Mouse (Mus musculus): Measurements from ENCODE around the gene Serpinb6a.

The Serpinb6a gene

GRCm38 (mm10) chr13:33921699-33922098 is 80.9 kb downstream of the Serpinb6a start:
- H3K4me1 ChIP-seq (replicated peaks; ENCODE audit: low read depth, low read length): peaks cover 30% of the 10 kb centered on the region
- H3K9me3 ChIP-seq (ENCODE audit: low read length): no peaks in the 10 kb centered on the region
- TF ChIP-seq POU5F1 (IDR thresholded peaks at IDR 0.05; ENCODE audit: borderline replicate concordance, low read length) (no peak), NANOG (IDR thresholded peaks at IDR 0.05; ENCODE audit: borderline replicate concordance, low read length) (no peak), CTCF (conservative IDR thresholded peaks at IDR 0.05; ENCODE audit: low read length) (no peak)
- no peaks in the 10 kb centered on the region for H3K27me3 ChIP-seq (ENCODE audit: insufficient read depth, low read length)
- peaks cover 60% of the 10 kb centered on the region for H3K36me3 ChIP-seq (ENCODE audit: insufficient read depth, low read length)
- peak overlapping the region; percentile 77 for H3K4me3 ChIP-seq (replicated peaks; ENCODE audit: low read length)

- Histone ChIP-seq H3K36me3 (ENCODE audit: insufficient read depth, low read length) (peaks cover 55% of the 10 kb centered on the region), H3K4me1 (replicated peaks; ENCODE audit: low read depth, low read length) (peaks cover 30% of the 10 kb centered on the region), H3K27me3 (ENCODE audit: insufficient read depth, low read length) (no peaks in the 10 kb centered on the region), H3K9me3 (ENCODE audit: low read length) (no peaks in the 10 kb centered on the region), H3K4me3 (replicated peaks; ENCODE audit: low read length) (peak overlapping the region; percentile 77)
- TF ChIP-seq NANOG (IDR thresholded peaks at IDR 0.05; ENCODE audit: borderline replicate concordance, low read length): peak; percentile 40; the same call in 1 of the 2 replicates
- TF ChIP-seq CTCF (conservative IDR thresholded peaks at IDR 0.05; ENCODE audit: low read length): no peak
- TF ChIP-seq POU5F1 (IDR thresholded peaks at IDR 0.05; ENCODE audit: borderline replicate concordance, low read length): 0 out of 2 replicates have a peak, but pooled peaks have one; percentile 11
Observed at GRCm38 (mm10) chr13:33921041-33921440, 81.6 kb downstream of the Serpinb6a start.

GRCm38 (mm10) chr13:33906821-33907220 is 95.8 kb downstream of the Serpinb6a start:
- H3K9me3 ChIP-seq (ENCODE audit: low read length): no peaks in the 10 kb centered on the region
- no peaks in the 10 kb centered on the region for H3K27me3 ChIP-seq (ENCODE audit: insufficient read depth, low read length)
- no peak overlapping the region for H3K4me3 ChIP-seq (replicated peaks; ENCODE audit: low read length)
- H3K4me1 ChIP-seq (replicated peaks; ENCODE audit: low read depth, low read length): peaks cover 39% of the 10 kb centered on the region
- TF ChIP-seq POU5F1 (IDR thresholded peaks at IDR 0.05; ENCODE audit: borderline replicate concordance, low read length): no peak
- no peak for TF ChIP-seq CTCF (conservative IDR thresholded peaks at IDR 0.05; ENCODE audit: low read length)
- TF ChIP-seq NANOG (IDR thresholded peaks at IDR 0.05; ENCODE audit: borderline replicate concordance, low read length): no peak
- H3K36me3 ChIP-seq (ENCODE audit: insufficient read depth, low read length): no peaks in the 10 kb centered on the region

- H3K4me3 ChIP-seq (replicated peaks; ENCODE audit: low read length): peak within 1 kb of the TSS; percentile 66
- peaks cover 39% of the 10 kb centered on the region for H3K4me1 ChIP-seq (replicated peaks; ENCODE audit: low read depth, low read length)
- no peaks in the 10 kb centered on the region for H3K27me3 ChIP-seq (ENCODE audit: insufficient read depth, low read length)
- TF ChIP-seq POU5F1 (IDR thresholded peaks at IDR 0.05; ENCODE audit: borderline replicate concordance, low read length) (no peak), NANOG (IDR thresholded peaks at IDR 0.05; ENCODE audit: borderline replicate concordance, low read length) (no peak), CTCF (conservative IDR thresholded peaks at IDR 0.05; ENCODE audit: low read length) (no peak)
- H3K9me3 ChIP-seq (ENCODE audit: low read length): no peaks in the 10 kb centered on the region
- H3K36me3 ChIP-seq (ENCODE audit: insufficient read depth, low read length): no peaks in the 10 kb centered on the region
Observed at GRCm38 (mm10) chr13:33905176-33905954, 97.2 kb downstream of the Serpinb6a start, which contains the start of gene Serpinb6c. Gene Serpinb6c (minus strand): TSS chr13:33905708.

- TF ChIP-seq NANOG (IDR thresholded peaks at IDR 0.05; ENCODE audit: borderline replicate concordance, low read length) (no peak), CTCF (conservative IDR thresholded peaks at IDR 0.05; ENCODE audit: low read length) (no peak), POU5F1 (IDR thresholded peaks at IDR 0.05; ENCODE audit: borderline replicate concordance, low read length) (no peak)
- no peak overlapping the region for H3K4me3 ChIP-seq (replicated peaks; ENCODE audit: low read length)
- peaks cover 9% of the 10 kb centered on the region for H3K36me3 ChIP-seq (ENCODE audit: insufficient read depth, low read length)
- peaks cover 39% of the 10 kb centered on the region for H3K4me1 ChIP-seq (replicated peaks; ENCODE audit: low read depth, low read length)
- H3K9me3 ChIP-seq (ENCODE audit: low read length): no peaks in the 10 kb centered on the region
- H3K27me3 ChIP-seq (ENCODE audit: insufficient read depth, low read length): no peaks in the 10 kb centered on the region
Observed at GRCm38 (mm10) chr13:33903290-33903689, 99.3 kb downstream of the Serpinb6a start.

- Histone ChIP-seq H3K36me3 (ENCODE audit: insufficient read depth, low read length) (peaks cover 22% of the 10 kb centered on the region), H3K4me3 (replicated peaks; ENCODE audit: low read length) (no peak overlapping the region), H3K4me1 (replicated peaks; ENCODE audit: low read depth, low read length) (no peaks in the 10 kb centered on the region), H3K9me3 (ENCODE audit: low read length) (peaks cover 7% of the 10 kb centered on the region; the same call in 1 of the 2 replicates), H3K27me3 (ENCODE audit: insufficient read depth, low read length) (no peaks in the 10 kb centered on the region)
- TF ChIP-seq NANOG (IDR thresholded peaks at IDR 0.05; ENCODE audit: borderline replicate concordance, low read length) (no peak), POU5F1 (IDR thresholded peaks at IDR 0.05; ENCODE audit: borderline replicate concordance, low read length) (no peak), CTCF (conservative IDR thresholded peaks at IDR 0.05; ENCODE audit: low read length) (peak; percentile 45)
Observed at GRCm38 (mm10) chr13:33894207-33894606, 108.4 kb downstream of the Serpinb6a start.
